Mouse (Mus musculus) gastrocnemius, adult 8-10 months (tissue): Measurements from ENCODE around the gene Atp1b2. TPM values are rescaled to one million over a fixed set of nuclear protein-coding genes. Genes with fewer than 3 reads are reported as not detected.
"Not testable (repeated sequence)": the region's sequence is repeated elsewhere in the genome, so short reads cannot be mapped to it uniquely, and the experiment has no call there.

Experiments used
- DNase-seq, 2 experiments: peaks; one replicate each; pipeline ENCODE4 v3.0.0; 2022; ENCODE audit warnings: low spot score in 2 of 2
- total RNA-seq, 4 experiments: library from RNA; stranded (reverse); gene quantifications; 2 replicates each; pipeline ENCODE4 v1.2.4; 2022

Gene Atp1b2
- 100 to 1,000 TPM; 333 to 372 (median 353) TPM for total RNA-seq

- DNase-seq, result peak; percentile 41 to 74
These were observed at the start of gene Atp1b2 for GRCm38 (mm10) chr11:69605726-69606490. TSS of gene Atp1b2 (minus strand) at chr11:69605942.

- no peak for DNase-seq
These were observed 49.0 kb upstream of the Atp1b2 start for GRCm38 (mm10) chr11:69654760-69655159.

GRCm38 (mm10) chr11:69653399-69653798, 47.7 kb upstream of the Atp1b2 start:
- no peak for DNase-seq

- DNase-seq, result no peak
These were observed 40.1 kb upstream of the Atp1b2 start for GRCm38 (mm10) chr11:69645860-69646259.

- no peak for DNase-seq
These were observed 29.7 kb upstream of the Atp1b2 start for GRCm38 (mm10) chr11:69635471-69635870.

GRCm38 (mm10) chr11:69633128-69633866, 27.6 kb upstream of the Atp1b2 start:
- peak; percentile 54 to 63 for DNase-seq

GRCm38 (mm10) chr11:69632284-69633089, 26.7 kb upstream of the Atp1b2 start, which contains the start of gene Fxr2:
TSS of gene Fxr2 (plus strand) at chr11:69632990.
- DNase-seq, result peak; percentile 100

- DNase-seq, result no peak
These were observed 24.1 kb upstream of the Atp1b2 start for GRCm38 (mm10) chr11:69629802-69630201.

- peak in 1 of 2 experiments; percentile 46 for DNase-seq
These were observed 22.5 kb upstream of the Atp1b2 start for GRCm38 (mm10) chr11:69628286-69628685.

GRCm38 (mm10) chr11:69624339-69624738, 18.6 kb upstream of the Atp1b2 start:
- DNase-seq, result not testable (repeated sequence)

GRCm38 (mm10) chr11:69623006-69623405, 17.3 kb upstream of the Atp1b2 start:
- no peak for DNase-seq

GRCm38 (mm10) chr11:69622406-69622805, 16.7 kb upstream of the Atp1b2 start:
- no peak for DNase-seq

GRCm38 (mm10) chr11:69621571-69622268, 16.0 kb upstream of the Atp1b2 start, which contains the start of gene Sat2:
TSS of gene Sat2 (plus strand) at chr11:69622024.
- DNase-seq, result no peak

GRCm38 (mm10) chr11:69620394-69621081, 14.8 kb upstream of the Atp1b2 start:
- DNase-seq, result no peak

GRCm38 (mm10) chr11:69617805-69618204, 12.1 kb upstream of the Atp1b2 start, which contains the start of gene Shbg:
TSS of gene Shbg (minus strand) at chr11:69617905.
- no peak for DNase-seq

GRCm38 (mm10) chr11:69616781-69617180, 11.0 kb upstream of the Atp1b2 start:
- DNase-seq, result no peak

- not testable (repeated sequence) for DNase-seq
These were observed 8.5 kb upstream of the Atp1b2 start for GRCm38 (mm10) chr11:69614257-69614588.

GRCm38 (mm10) chr11:69613553-69614256, 8.0 kb upstream of the Atp1b2 start:
- peak; percentile 81 to 83 for DNase-seq

GRCm38 (mm10) chr11:69610899-69611298, 5.2 kb upstream of the Atp1b2 start:
- DNase-seq, result no peak

GRCm38 (mm10) chr11:69609416-69609815, 3.7 kb upstream of the Atp1b2 start:
- DNase-seq, result no peak
